In the genomic region with DNA sequence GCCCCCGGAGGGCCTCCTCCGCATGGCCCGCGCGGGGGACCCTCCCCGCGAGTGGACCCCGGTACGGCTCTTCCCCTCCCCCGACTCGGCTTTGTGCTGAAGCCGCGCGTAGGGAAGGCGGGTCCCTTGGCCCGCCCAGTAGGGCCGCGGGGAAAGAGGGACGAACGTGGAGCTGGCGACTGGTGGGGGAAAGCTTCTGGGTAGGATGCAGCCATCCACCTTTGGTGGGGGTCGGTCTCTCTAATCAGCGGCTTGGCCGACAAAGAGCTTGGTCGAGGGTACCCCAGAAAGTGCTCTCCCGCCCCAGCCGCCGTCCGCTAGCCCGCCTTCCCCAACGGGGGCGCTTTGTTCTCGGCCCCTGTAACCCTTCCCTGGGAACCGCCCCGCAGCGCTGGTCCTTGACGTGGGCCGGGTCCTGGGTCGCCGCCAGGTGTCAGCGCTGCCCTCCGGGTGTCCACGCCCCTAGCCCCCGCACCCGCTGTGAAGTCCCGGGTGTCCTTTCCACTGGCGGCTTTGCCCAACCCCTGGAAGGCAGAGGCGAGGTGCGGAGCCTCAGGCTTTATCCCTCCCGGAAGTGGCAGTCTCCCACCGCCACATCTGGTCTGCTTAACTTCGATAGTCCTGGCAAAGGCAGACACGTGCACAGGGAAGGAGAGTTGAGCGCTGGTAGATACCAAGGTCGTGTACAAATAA, we compare ENCODE assay signal across 8 mouse cellular contexts. TPM values are rescaled to one million over a fixed set of nuclear protein-coding genes. Genes with fewer than 3 reads are reported as not detected.
DNase-seq lines count a peak whose midpoint lies in the region; ATAC-seq lines count a peak whose summit lies in the region.

No protein-coding gene starts in this region.

- ATAC-seq in CD4-positive, CD25-positive, alpha-beta regulatory T cell, adult 4 months = peak; percentile 27
- ATAC-seq in embryonic facial prominence, embryonic 14.5 days (ENCODE audit: low read depth) = peak; percentile 38
- ATAC-seq in limb, embryonic 12.5 days (ENCODE audit: insufficient number of reproducible peaks, insufficient read depth, low FRiP score, low TSS enrichment, low read depth) = peak; percentile 34; the same call in 1 of the 2 replicates
- peak; percentile 62 for ATAC-seq in midbrain, embryonic 11.5 days (ENCODE audit: low FRiP score)
- peak; percentile 38; the same call in 1 of the 2 replicates for ATAC-seq in stomach, embryonic 16.5 days (ENCODE audit: insufficient read depth, low FRiP score)

- WGBS in embryonic facial prominence, embryonic 14.5 days = under 1% methylated on average over 33 of the region's 55 CpGs
- WGBS in limb, embryonic 12.5 days = under 1% methylated on average over 55 of the region's 55 CpGs
- WGBS in midbrain, embryonic 11.5 days = under 1% methylated on average over 54 of the region's 55 CpGs
- WGBS in stomach, embryonic 16.5 days = under 1% methylated on average over 52 of the region's 55 CpGs

- no peaks in the 10 kb centered on the region for H3K27me3 ChIP-seq in embryonic facial prominence, embryonic 14.5 days (replicated peaks; ENCODE audit: control insufficient read depth, insufficient read depth, low read length)
- no peaks in the 10 kb centered on the region for H3K27me3 ChIP-seq in limb, embryonic 12.5 days
- no peaks in the 10 kb centered on the region for H3K27me3 ChIP-seq in midbrain, embryonic 11.5 days (ENCODE audit: control insufficient read depth, insufficient read depth, low read length)
- no peaks in the 10 kb centered on the region for H3K27me3 ChIP-seq in stomach, embryonic 16.5 days (ENCODE audit: control insufficient read depth, insufficient read depth, low read length)

- peak; percentile 52 for DNase-seq in adipocyte (ENCODE audit: low spot score)
- peak; percentile 73 for DNase-seq in embryonic facial prominence, embryonic 14.5 days (ENCODE audit: low spot score)
- peak; percentile 46 to 54 for DNase-seq in heart, postnatal 36 days
- peak; percentile 95 for DNase-seq in midbrain, embryonic 11.5 days (ENCODE audit: low spot score, missing footprints)
- no peak for DNase-seq in right cerebral cortex, postnatal 25 days

- peak overlapping the region; percentile 83 for H3K9ac ChIP-seq in embryonic facial prominence, embryonic 14.5 days (ENCODE audit: low read depth, low read length)
- peak overlapping the region; percentile 97 for H3K9ac ChIP-seq in limb, embryonic 12.5 days (replicated peaks)
- peak overlapping the region; percentile 94 for H3K9ac ChIP-seq in midbrain, embryonic 11.5 days (ENCODE audit: low read length)
- peak overlapping the region; percentile 93 for H3K9ac ChIP-seq in stomach, embryonic 16.5 days (ENCODE audit: low read length)

- peak overlapping the region; percentile 68 for H3K4me2 ChIP-seq in embryonic facial prominence, embryonic 14.5 days (ENCODE audit: low read depth, low read length)
- H3K4me2 ChIP-seq in limb, embryonic 12.5 days = peak overlapping the region; percentile 88
- peak overlapping the region; percentile 90 for H3K4me2 ChIP-seq in midbrain, embryonic 11.5 days
- peak overlapping the region; percentile 71 for H3K4me2 ChIP-seq in stomach, embryonic 16.5 days (ENCODE audit: low read depth, low read length)

- H3K4me1 ChIP-seq in embryonic facial prominence, embryonic 14.5 days (ENCODE audit: control insufficient read depth, insufficient read depth, low read length) = peaks cover 23% of the 10 kb centered on the region
- peaks cover 46% of the 10 kb centered on the region for H3K4me1 ChIP-seq in limb, embryonic 12.5 days (replicated peaks)
- peaks cover 15% of the 10 kb centered on the region for H3K4me1 ChIP-seq in midbrain, embryonic 11.5 days (ENCODE audit: control insufficient read depth, insufficient read depth, low read length)
- H3K4me1 ChIP-seq in stomach, embryonic 16.5 days (ENCODE audit: control insufficient read depth, insufficient read depth, low read length) = peaks cover 19% of the 10 kb centered on the region

- H3K9me3 ChIP-seq in embryonic facial prominence, embryonic 14.5 days (ENCODE audit: control insufficient read depth, low read length) = no peaks in the 10 kb centered on the region
- 0 out of 2 replicates have a peak, but pooled peaks cover 3% of the 10 kb centered on the region for H3K9me3 ChIP-seq in limb, embryonic 12.5 days
- no peaks in the 10 kb centered on the region for H3K9me3 ChIP-seq in midbrain, embryonic 11.5 days (ENCODE audit: control insufficient read depth, low read length)
- no peaks in the 10 kb centered on the region for H3K9me3 ChIP-seq in stomach, embryonic 16.5 days (replicated peaks; ENCODE audit: control insufficient read depth, low read length)

- H3K36me3 ChIP-seq in embryonic facial prominence, embryonic 14.5 days (ENCODE audit: control insufficient read depth, insufficient read depth, low read length) = no peaks in the 10 kb centered on the region
- H3K36me3 ChIP-seq in limb, embryonic 12.5 days = peaks cover 12% of the 10 kb centered on the region; the same call in 1 of the 2 replicates
- no peaks in the 10 kb centered on the region for H3K36me3 ChIP-seq in midbrain, embryonic 11.5 days (ENCODE audit: control insufficient read depth, insufficient read depth, low read length)
- no peaks in the 10 kb centered on the region for H3K36me3 ChIP-seq in stomach, embryonic 16.5 days (ENCODE audit: control insufficient read depth, insufficient read depth, low read length)

- intact Hi-C loops in heart, postnatal 36 days (cut with DNase I) = loop anchor here (5.0 kb wide), 2 partner anchors 85 to 230 kb away; no protein-coding TSS in a partner anchor

- peak overlapping the region; percentile 91 for H3K27ac ChIP-seq in embryonic facial prominence, embryonic 14.5 days (replicated peaks; ENCODE audit: low read depth, low read length)
- H3K27ac ChIP-seq in limb, embryonic 12.5 days = peak overlapping the region; percentile 97
- H3K27ac ChIP-seq in midbrain, embryonic 11.5 days (ENCODE audit: low read depth, low read length) = peak overlapping the region; percentile 60; the same call in 1 of the 2 replicates
- peak overlapping the region; percentile 91 for H3K27ac ChIP-seq in stomach, embryonic 16.5 days (ENCODE audit: low read length)

- peak overlapping the region; percentile 82 for H3K4me3 ChIP-seq in embryonic facial prominence, embryonic 14.5 days (ENCODE audit: low read depth, low read length)
- peak overlapping the region; percentile 99 for H3K4me3 ChIP-seq in limb, embryonic 12.5 days (replicated peaks)
- H3K4me3 ChIP-seq in midbrain, embryonic 11.5 days (ENCODE audit: low read depth, low read length) = peak overlapping the region; percentile 71
- peak overlapping the region; percentile 90 for H3K4me3 ChIP-seq in stomach, embryonic 16.5 days (replicated peaks; ENCODE audit: low read length)

RNA-seq across cellular contexts. Expression of a gene that starts 1.5 kb away (rescaled TPM):
- polyA plus RNA-seq in CD4-positive, CD25-positive, alpha-beta regulatory T cell, adult 4 months (2017; shearing (Covaris generic)) = under 1 TPM; 0.42 to 0.46 TPM
- 113 and 143 TPM in 2 replicates for polyA plus RNA-seq in embryonic facial prominence, embryonic 14.5 days (2014; fragmentation: Nextera tagmentation; extraction: Ambion mirVana)
- 1 to 10 TPM; 5.2 to 6.9 TPM for total RNA-seq in heart, postnatal 36 days (2021)
- 257 and 262 TPM in 2 replicates for polyA plus RNA-seq in limb, embryonic 12.5 days (2016; fragmentation: Nextera tagmentation; extraction: Ambion mirVana)
- polyA plus RNA-seq in midbrain, embryonic 11.5 days (2014; fragmentation: Nextera tagmentation; extraction: Ambion mirVana) = 67.9 and 73.8 TPM in 2 replicates
- 181 and 205 TPM in 2 replicates for polyA plus RNA-seq in stomach, embryonic 16.5 days (2015; fragmentation: Nextera tagmentation; extraction: Ambion mirVana)

Comparison
In these comparisons a context has a peak if more than half of its experiments do, and no peak if none do; other contexts are left out.
1. RNA of a gene that starts 1.5 kb away (polyA plus RNA-seq): 257 to 262 TPM in limb, embryonic 12.5 days, 181 to 205 TPM in stomach, embryonic 16.5 days, 113 to 143 TPM in embryonic facial prominence, embryonic 14.5 days and 67.9 to 73.8 TPM in midbrain, embryonic 11.5 days; 0.42 to 0.46 TPM in CD4-positive, CD25-positive, alpha-beta regulatory T cell, adult 4 months; every median in the first group is over 10 times any median in the second.
2. Peak in every context shown above with its lines, with median percentiles within 50 percentile points of each other: ATAC-seq, H3K27ac ChIP-seq, H3K4me2 ChIP-seq, H3K4me3 ChIP-seq and H3K9ac ChIP-seq.